Mouse (Mus musculus) liver, postnatal 0 days (tissue): Measurements from ENCODE around the gene Hemk1.

Experiments used
- CTCF ChIP-seq: sonication (generic); IDR thresholded peaks from 2 replicates; pipeline ENCODE4 v1.5.1; 2016; ENCODE audit warnings: antibody characterized with exemption, low read depth
- EP300 ChIP-seq: IDR thresholded peaks from 2 replicates; pipeline ENCODE4 v1.6.1; 2016; ENCODE audit warnings: antibody characterized with exemption, low read depth, mild to moderate bottlenecking

DNA sequence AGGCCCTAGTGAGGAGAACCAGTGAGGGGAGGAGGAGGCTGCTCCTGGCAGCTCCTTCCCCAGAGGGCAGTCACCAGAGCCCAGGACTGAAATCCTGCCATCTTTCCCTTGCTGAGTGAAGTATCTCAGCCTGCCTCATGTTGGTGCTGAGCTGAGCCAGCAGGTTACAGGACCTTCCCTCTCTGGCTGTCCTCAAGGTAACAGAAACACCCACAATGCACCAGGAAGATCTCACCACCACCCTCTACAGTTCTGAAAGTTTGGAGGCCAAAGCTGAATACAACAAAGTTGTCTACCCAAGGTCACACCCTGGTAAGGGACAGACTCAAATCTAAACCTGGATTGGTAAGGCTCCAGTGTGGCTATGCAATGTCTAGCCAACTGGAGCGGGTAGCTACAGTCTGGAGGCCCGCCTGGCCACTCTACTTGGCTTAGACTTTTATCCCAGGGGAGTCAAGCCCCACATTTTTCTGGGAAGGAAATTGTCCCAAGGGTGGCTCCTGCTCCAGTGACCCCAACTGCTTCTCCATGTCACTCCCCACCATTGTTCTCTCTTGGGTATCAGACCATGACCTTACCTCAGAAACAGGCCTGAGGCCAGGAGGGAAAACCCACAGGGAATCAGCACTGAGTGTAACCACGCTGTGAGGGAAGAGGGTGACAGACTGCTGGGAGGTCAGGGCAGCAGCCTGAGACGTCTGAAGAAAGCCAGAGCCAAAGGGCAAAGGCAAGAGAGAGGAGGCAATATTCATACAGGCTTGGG lies 13.2 kb downstream of the Hemk1 start:
- TF ChIP-seq EP300 (no peak), CTCF (no peak)
